In genomic region chr15:82027276-82027675, GRCm38 (mm10) we compare ENCODE assay signal across 24 mouse cellular contexts. TPM values are rescaled to one million over a fixed set of nuclear protein-coding genes. Genes with fewer than 3 reads are reported as not detected.
DNase-seq lines count a peak whose midpoint lies in the region; ATAC-seq and TF ChIP-seq lines count a peak whose summit lies in the region.
"Had no signal": no experiment of that assay in that cellular context is flagged by ENCODE, and none has a peak within 500 bp of the region (broad histone marks: within the 10 kb centered on the region; RNA-seq: fewer than 3 reads in every experiment).

No protein-coding gene starts in this region.

- no peak overlapping the region for H3K4me3 ChIP-seq in liver, postnatal 0 days (ENCODE audit: low read depth, low read length)
- H3K4me3 ChIP-seq in liver, embryonic 11.5 days (ENCODE audit: low read depth, low read length): no peak overlapping the region
- no peak overlapping the region for H3K4me3 ChIP-seq in bone marrow, adult 2 months (replicated peaks; ENCODE audit: control insufficient read depth, low read depth, low read length)
- no peak overlapping the region; the same call in 1 of the 2 replicates for H3K4me3 ChIP-seq in thymus, adult 2 months (ENCODE audit: control insufficient read depth, insufficient read depth, low read length)
- no peak overlapping the region for H3K4me3 ChIP-seq in forebrain, postnatal 0 days (ENCODE audit: low read depth, low read length)
- H3K4me3 ChIP-seq: forebrain, embryonic 12.5 days; gastrocnemius, adult 2 months; heart, embryonic 13.5 days; hindbrain, embryonic 10.5 days; intestine, embryonic 15.5 days had no signal

- H3K36me3 ChIP-seq in liver, postnatal 0 days (replicated peaks; ENCODE audit: insufficient read depth, low read length): peaks cover 65% of the 10 kb centered on the region
- H3K36me3 ChIP-seq in liver, embryonic 11.5 days (ENCODE audit: control insufficient read depth, insufficient read depth, low read length): peaks cover 63% of the 10 kb centered on the region
- H3K36me3 ChIP-seq in thymus, adult 2 months (ENCODE audit: control insufficient read depth, insufficient read depth, low read length): peaks cover 77% of the 10 kb centered on the region
- H3K36me3 ChIP-seq in forebrain, postnatal 0 days (ENCODE audit: insufficient read depth): peaks cover 93% of the 10 kb centered on the region

- no peak for TF ChIP-seq EP300 in liver, postnatal 0 days (IDR thresholded peaks at IDR 0.05; ENCODE audit: low read depth)

- peak overlapping the region; percentile 71 for H3K27ac ChIP-seq in liver, postnatal 0 days (ENCODE audit: low read depth)
- no peak overlapping the region for H3K27ac ChIP-seq in liver, embryonic 11.5 days (ENCODE audit: low read depth, low read length)
- peak overlapping the region; percentile 62 for H3K27ac ChIP-seq in bone marrow, adult 2 months (ENCODE audit: control insufficient read depth, insufficient read depth, low read depth, low read length, poor library complexity)
- H3K27ac ChIP-seq in thymus, adult 2 months (ENCODE audit: control insufficient read depth, insufficient read depth, low read length): peak overlapping the region; percentile 93
- H3K27ac ChIP-seq in forebrain, postnatal 0 days (ENCODE audit: low read depth, low read length): no peak overlapping the region
- H3K27ac ChIP-seq: forebrain, embryonic 12.5 days; gastrocnemius, adult 2 months; heart, embryonic 13.5 days; hindbrain, embryonic 10.5 days; hindbrain, embryonic 14.5 days; intestine, embryonic 15.5 days had no signal

- H3K4me1 ChIP-seq in liver, postnatal 0 days (ENCODE audit: insufficient read depth): no peaks in the 10 kb centered on the region
- no peaks in the 10 kb centered on the region for H3K4me1 ChIP-seq in liver, embryonic 11.5 days (replicated peaks; ENCODE audit: control insufficient read depth, insufficient read depth, low read length)
- H3K4me1 ChIP-seq in bone marrow, adult 2 months (ENCODE audit: control insufficient read depth, insufficient read depth, low read length): no peaks in the 10 kb centered on the region; the same call in 1 of the 2 replicates
- peaks cover 63% of the 10 kb centered on the region for H3K4me1 ChIP-seq in thymus, adult 2 months (replicated peaks; ENCODE audit: control insufficient read depth, insufficient read depth, low read length)
- H3K4me1 ChIP-seq in forebrain, postnatal 0 days (ENCODE audit: insufficient read depth): no peaks in the 10 kb centered on the region
- H3K4me1 ChIP-seq: forebrain, embryonic 12.5 days; hindbrain, embryonic 10.5 days; intestine, embryonic 15.5 days had no signal

- H3K9ac ChIP-seq in liver, postnatal 0 days (replicated peaks): no peak overlapping the region
- no peak overlapping the region for H3K9ac ChIP-seq in liver, embryonic 11.5 days (ENCODE audit: low read depth, low read length)
- H3K9ac ChIP-seq in forebrain, postnatal 0 days: no peak overlapping the region
- H3K9ac ChIP-seq: forebrain, embryonic 12.5 days; heart, embryonic 13.5 days; hindbrain, embryonic 14.5 days; intestine, embryonic 15.5 days had no signal

- TF ChIP-seq CTCF in liver, postnatal 0 days (IDR thresholded peaks at IDR 0.05; ENCODE audit: low read depth): no peak; the same call in 1 of the 2 replicates
- no peak for TF ChIP-seq CTCF in bone marrow, adult 2 months (IDR thresholded peaks at IDR 0.05; ENCODE audit: control insufficient read depth, insufficient read depth, low read length)
- TF ChIP-seq CTCF in thymus, adult 2 months (IDR thresholded peaks at IDR 0.05; ENCODE audit: borderline replicate concordance, control insufficient read depth, extremely low read depth, insufficient read depth, low read length, poor library complexity): no peak
- no peak for TF ChIP-seq CTCF in forebrain, postnatal 0 days (IDR thresholded peaks at IDR 0.05; ENCODE audit: low read depth)

- 0 out of 2 replicates have a peak, but pooled peaks have one; percentile 12 for ATAC-seq in liver, postnatal 0 days
- no peak for ATAC-seq in liver, embryonic 11.5 days (replicated peaks; ENCODE audit: low FRiP score)
- no peak for ATAC-seq in forebrain, postnatal 0 days
- ATAC-seq: forebrain, embryonic 16.5 days; intestine, embryonic 15.5 days had no signal

- no peak for TF ChIP-seq POLR2A in bone marrow, adult 2 months (IDR thresholded peaks at IDR 0.05; ENCODE audit: borderline replicate concordance, control insufficient read depth, low read depth, low read length)
- TF ChIP-seq POLR2A in thymus, adult 2 months (IDR thresholded peaks at IDR 0.05; ENCODE audit: control insufficient read depth, extremely low read depth, insufficient read depth, low read length, poor library complexity): no peak

- no peak overlapping the region for H3K4me2 ChIP-seq in liver, postnatal 0 days (ENCODE audit: low read depth, low read length)
- no peak overlapping the region for H3K4me2 ChIP-seq in liver, embryonic 11.5 days
- H3K4me2 ChIP-seq in forebrain, postnatal 0 days (ENCODE audit: low read depth): no peak overlapping the region
- H3K4me2 ChIP-seq: forebrain, embryonic 12.5 days; heart, embryonic 13.5 days; hindbrain, embryonic 14.5 days; intestine, embryonic 15.5 days had no signal

- WGBS in liver, postnatal 0 days (ENCODE audit: insufficient replicate concordance): 79% methylated on average over 7 of the region's 7 CpGs
- WGBS in liver, embryonic 11.5 days: 93% methylated on average over 7 of the region's 7 CpGs
- 75% methylated on average over 7 of the region's 7 CpGs for WGBS in bone marrow, adult 2 months
- 15% methylated on average over 7 of the region's 7 CpGs for WGBS in thymus, adult 2 months
- WGBS in forebrain, postnatal 0 days: 95% methylated on average over 7 of the region's 7 CpGs

- H3K9me3 ChIP-seq in liver, postnatal 0 days (ENCODE audit: low read length): no peaks in the 10 kb centered on the region
- no peaks in the 10 kb centered on the region for H3K9me3 ChIP-seq in liver, embryonic 11.5 days (ENCODE audit: control insufficient read depth, low read length)
- no peaks in the 10 kb centered on the region for H3K9me3 ChIP-seq in forebrain, postnatal 0 days (ENCODE audit: low read length)
- H3K9me3 ChIP-seq: forebrain, embryonic 12.5 days; G1E; heart, embryonic 13.5 days; hindbrain, embryonic 10.5 days; intestine, embryonic 15.5 days had no signal

- no peak for DNase-seq in liver, postnatal 0 days
- no peak for DNase-seq in liver, embryonic 11.5 days (ENCODE audit: low spot score)
- peak; percentile 58 for DNase-seq in thymus, adult 2 months
- DNase-seq in thymus, postnatal 4 days: peak; percentile 61
- no peak for DNase-seq in forebrain, postnatal 0 days
- DNase-seq in right cerebral cortex, postnatal 25 days: no peak
- DNase-seq: adrenal gland, postnatal 10 days; cerebellum, adult 11-12 months; cerebellum, adult 9-10 months; gastrocnemius, adult 2 months; gastrocnemius, postnatal 25 days; heart, postnatal 14 days had no signal

- no peaks in the 10 kb centered on the region for H3K27me3 ChIP-seq in liver, postnatal 0 days (ENCODE audit: insufficient read depth, low read length)
- H3K27me3 ChIP-seq in liver, embryonic 11.5 days (replicated peaks; ENCODE audit: control insufficient read depth, insufficient read depth, low read length): no peaks in the 10 kb centered on the region
- no peaks in the 10 kb centered on the region for H3K27me3 ChIP-seq in thymus, adult 2 months (ENCODE audit: control insufficient read depth, insufficient read depth, low read length)
- no peaks in the 10 kb centered on the region for H3K27me3 ChIP-seq in forebrain, postnatal 0 days (ENCODE audit: insufficient read depth, low read length)
- H3K27me3 ChIP-seq: forebrain, embryonic 12.5 days; heart, embryonic 13.5 days; intestine, embryonic 15.5 days had no signal

RNA-seq across cellular contexts. Expression of gene Desi1, which starts 6.4 kb away (rescaled TPM):
- polyA plus RNA-seq in liver, postnatal 0 days (2015; fragmentation: Nextera tagmentation; extraction: Ambion mirVana): 14.6 and 15.0 TPM in 2 replicates
- polyA plus RNA-seq in liver, embryonic 11.5 days (2014; fragmentation: Nextera tagmentation; extraction: Ambion mirVana): 27.4 and 30.3 TPM in 2 replicates
- polyA plus RNA-seq in bone marrow, adult 2 months (2011; ENCODE audit: insufficient read depth, insufficient read length, low replicate concordance, missing spikeins): 12.5 and 22.7 TPM in 2 replicates
- 199 and 252 TPM in 2 replicates for polyA plus RNA-seq in thymus, adult 2 months (2012; rRNA removed)
- total RNA-seq in forebrain, postnatal 0 days (2014; rRNA removed): 17.5 and 21.2 TPM in 2 replicates
- 31.8 and 40.1 TPM in 2 replicates for polyA plus RNA-seq in forebrain, postnatal 0 days (2015; fragmentation: Nextera tagmentation; extraction: Ambion mirVana)

RNA-seq across cellular contexts. Expression of gene Snu13, which starts 20.1 kb away (rescaled TPM):
- 84.6 and 92.1 TPM in 2 replicates for polyA plus RNA-seq in liver, postnatal 0 days (2015; fragmentation: Nextera tagmentation; extraction: Ambion mirVana)
- 393 and 418 TPM in 2 replicates for polyA plus RNA-seq in liver, embryonic 11.5 days (2014; fragmentation: Nextera tagmentation; extraction: Ambion mirVana)
- polyA plus RNA-seq in bone marrow, adult 2 months (2011; ENCODE audit: insufficient read depth, insufficient read length, low replicate concordance, missing spikeins): 119 and 144 TPM in 2 replicates
- polyA plus RNA-seq in thymus, adult 2 months (2012; rRNA removed): 122 and 134 TPM in 2 replicates
- total RNA-seq in forebrain, postnatal 0 days (2014; rRNA removed): 155 and 174 TPM in 2 replicates
- 283 and 337 TPM in 2 replicates for polyA plus RNA-seq in forebrain, postnatal 0 days (2015; fragmentation: Nextera tagmentation; extraction: Ambion mirVana)

RNA-seq across cellular contexts. Expression of gene 4930407I10Rik, which starts 31.7 kb away (rescaled TPM):
- not detected in 2 replicates for polyA plus RNA-seq in liver, postnatal 0 days (2015; fragmentation: Nextera tagmentation; extraction: Ambion mirVana)
- polyA plus RNA-seq in liver, embryonic 11.5 days (2014; fragmentation: Nextera tagmentation; extraction: Ambion mirVana): not detected in 2 replicates
- polyA plus RNA-seq in bone marrow, adult 2 months (2011; ENCODE audit: insufficient read depth, insufficient read length, low replicate concordance, missing spikeins): not detected in 2 replicates
- polyA plus RNA-seq in thymus, adult 2 months (2012; rRNA removed): 0.04 TPM in 1 of 2 replicates, not detected in the other
- not detected in 2 replicates for total RNA-seq in forebrain, postnatal 0 days (2014; rRNA removed)
- not detected in 2 replicates for polyA plus RNA-seq in forebrain, postnatal 0 days (2015; fragmentation: Nextera tagmentation; extraction: Ambion mirVana)
- total RNA-seq: adrenal gland, postnatal 10 days; adrenal gland, postnatal 4 days; gastrocnemius, adult 2 months; gastrocnemius, postnatal 25 days; granulocyte monocyte progenitor cell, adult 5-6 weeks; heart, adult 8-10 months; heart, postnatal 14 days had no signal
- polyA plus RNA-seq: embryonic facial prominence, embryonic 11.5 days; forebrain, embryonic 12.5 days; forebrain, embryonic 16.5 days; G1E; heart, embryonic 13.5 days; hindbrain, embryonic 10.5 days; hindbrain, embryonic 14.5 days; intestine, embryonic 15.5 days had no signal

RNA-seq across cellular contexts. Expression of gene Xrcc6, which starts 39.6 kb away (rescaled TPM):
- polyA plus RNA-seq in liver, postnatal 0 days (2015; fragmentation: Nextera tagmentation; extraction: Ambion mirVana): 25.7 and 27.8 TPM in 2 replicates
- 133 and 151 TPM in 2 replicates for polyA plus RNA-seq in liver, embryonic 11.5 days (2014; fragmentation: Nextera tagmentation; extraction: Ambion mirVana)
- 60.8 and 96.2 TPM in 2 replicates for polyA plus RNA-seq in bone marrow, adult 2 months (2011; ENCODE audit: insufficient read depth, insufficient read length, low replicate concordance, missing spikeins)
- polyA plus RNA-seq in thymus, adult 2 months (2012; rRNA removed): 183 and 225 TPM in 2 replicates
- total RNA-seq in forebrain, postnatal 0 days (2014; rRNA removed): 28.4 and 34.8 TPM in 2 replicates
- polyA plus RNA-seq in forebrain, postnatal 0 days (2015; fragmentation: Nextera tagmentation; extraction: Ambion mirVana): 25.6 and 29.5 TPM in 2 replicates

RNA-seq across cellular contexts. Expression of gene Mei1, which starts 42.5 kb away (rescaled TPM):
- not detected in 2 replicates for polyA plus RNA-seq in liver, postnatal 0 days (2015; fragmentation: Nextera tagmentation; extraction: Ambion mirVana)
- not detected in 2 replicates for polyA plus RNA-seq in liver, embryonic 11.5 days (2014; fragmentation: Nextera tagmentation; extraction: Ambion mirVana)
- not detected in 2 replicates for polyA plus RNA-seq in bone marrow, adult 2 months (2011; ENCODE audit: insufficient read depth, insufficient read length, low replicate concordance, missing spikeins)
- polyA plus RNA-seq in thymus, adult 2 months (2012; rRNA removed): 0.08 and 0.11 TPM in 2 replicates
- total RNA-seq in forebrain, postnatal 0 days (2014; rRNA removed): 0.10 TPM in 1 of 2 replicates, not detected in the other
- polyA plus RNA-seq in forebrain, postnatal 0 days (2015; fragmentation: Nextera tagmentation; extraction: Ambion mirVana): 0.10 and 0.11 TPM in 2 replicates
- total RNA-seq: gastrocnemius, adult 2 months; granulocyte monocyte progenitor cell, adult 5-6 weeks; heart, adult 8-10 months; heart, postnatal 14 days had no signal
- polyA plus RNA-seq: embryonic facial prominence, embryonic 11.5 days; forebrain, embryonic 16.5 days; G1E; heart, embryonic 13.5 days; hindbrain, embryonic 10.5 days; intestine, embryonic 15.5 days had no signal

Comparison
In these comparisons a context has a peak if more than half of its experiments do, and no peak if none do; other contexts are left out.
1. H3K27ac ChIP-seq: peak in liver, postnatal 0 days (single experiment), bone marrow, adult 2 months (single experiment) and thymus, adult 2 months (single experiment); none in liver, embryonic 11.5 days (single experiment) and forebrain, postnatal 0 days (single experiment).
2. DNase-seq: peak in thymus, adult 2 months (single experiment) and thymus, postnatal 4 days (single experiment); none in liver, postnatal 0 days (single experiment), liver, embryonic 11.5 days (single experiment), forebrain, postnatal 0 days (single experiment) and right cerebral cortex, postnatal 25 days (single experiment).